Mouse (Mus musculus) MEL (cell line): Measurements from ENCODE around the gene Tead2.

ENCODE experiments used
- CTCF ChIP-seq, 3 experiments: IDR thresholded peaks in 2 of 3; conservative IDR thresholded peaks in 1 of 3; 2 replicates each; pipeline ENCODE4 v1.5.1; 2011 to 2012; ENCODE audit warnings: low read length in 3 of 3, low read depth in 2 of 3, mild to moderate bottlenecking in 2 of 3, improper control_type of control experiment in 1 of 3, inconsistent platforms in 1 of 3, mixed read lengths in 1 of 3, moderate library complexity in 1 of 3; ENCODE audit not compliant: control insufficient read depth in 1 of 3, insufficient read depth in 1 of 3, poor library complexity in 1 of 3, severe bottlenecking in 1 of 3
- EP300 ChIP-seq, 2 experiments: IDR thresholded peaks; 2 replicates each; pipeline ENCODE4 v1.6.1; 2011; ENCODE audit warnings: improper control_type of control experiment in 2 of 2, low read length in 2 of 2, low read depth in 1 of 2, mild to moderate bottlenecking in 1 of 2
- KAT2A ChIP-seq: conservative IDR thresholded peaks from 2 replicates; pipeline ENCODE4 v1.6.1; 2012; ENCODE audit warnings: low read depth, low read length, improper control_type of control experiment, inconsistent platforms
- MXI1 ChIP-seq: IDR thresholded peaks from 2 replicates; pipeline ENCODE4 v1.6.1; 2011; ENCODE audit warnings: mild to moderate bottlenecking, low read depth, low read length, improper control_type of control experiment
- SIN3A ChIP-seq: IDR thresholded peaks from 2 replicates; pipeline ENCODE4 v1.6.1; 2012; ENCODE audit warnings: low read length, improper control_type of control experiment, inconsistent platforms
- SMC3 ChIP-seq: IDR thresholded peaks from 2 replicates; pipeline ENCODE4 v1.6.1; 2011; ENCODE audit warnings: low read depth, low read length, improper control_type of control experiment
- TAL1 ChIP-seq: IDR thresholded peaks from 2 replicates; pipeline ENCODE4 v1.6.1; 2012; ENCODE audit warnings: mild to moderate bottlenecking, inconsistent platforms, low read length, moderate library complexity, mixed read lengths
- USF1 ChIP-seq: IDR thresholded peaks from 2 replicates; pipeline ENCODE4 v1.6.1; 2014; ENCODE audit warnings: low read depth, mild to moderate bottlenecking, inconsistent platforms, low read length, improper control_type of control experiment, moderate library complexity
- ZC3H11A ChIP-seq: IDR thresholded peaks from 2 replicates; pipeline ENCODE4 v1.6.1; 2012; ENCODE audit warnings: low read depth, mild to moderate bottlenecking, inconsistent platforms, low read length, improper control_type of control experiment
- ZKSCAN1 ChIP-seq: IDR thresholded peaks from 2 replicates; pipeline ENCODE4 v1.6.1; 2012; ENCODE audit warnings: low read depth, mild to moderate bottlenecking, inconsistent platforms, low read length, improper control_type of control experiment, moderate library complexity

DNA sequence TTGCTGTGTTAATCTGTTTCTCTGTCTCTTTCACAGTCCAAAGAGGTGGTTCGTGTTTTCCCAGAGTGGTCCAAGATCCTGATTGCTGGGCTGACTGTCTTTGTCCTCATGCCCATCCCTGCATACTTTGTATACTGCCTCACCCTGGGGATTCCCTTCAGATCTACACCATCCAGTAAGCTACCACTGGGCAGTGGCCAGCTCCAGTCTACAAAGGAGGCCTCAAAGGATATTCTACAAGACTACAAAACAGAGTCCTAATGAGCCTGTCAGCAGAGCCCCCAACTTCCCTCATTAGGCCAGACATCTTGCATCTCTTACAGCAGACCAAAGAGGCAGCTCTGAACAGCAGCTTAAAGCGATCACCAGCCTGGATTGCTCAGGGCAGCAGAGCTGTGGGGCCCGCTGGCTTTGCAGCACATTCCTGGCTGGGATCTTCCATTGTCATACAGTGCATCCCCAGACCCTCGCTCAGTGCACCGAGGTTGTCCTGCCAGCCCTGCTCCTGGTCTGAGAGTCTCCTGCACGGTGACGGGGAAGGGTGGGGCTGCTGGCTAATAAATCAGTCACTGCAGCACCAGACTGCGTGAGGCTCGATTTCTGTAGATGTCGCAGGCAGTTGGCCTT is 57.3 kb downstream of the Tead2 start:
- TF ChIP-seq ZC3H11A: no peak
- TF ChIP-seq CTCF (IDR thresholded peaks at IDR 0.05 in 2 of 3, conservative IDR thresholded peaks at IDR 0.05 in 1 of 3; ENCODE audit: control insufficient read depth in 1 of 3, insufficient read depth in 1 of 3, low read depth in 2 of 3, low read length in 3 of 3, poor library complexity in 1 of 3, severe bottlenecking in 1 of 3): no peak
- TF ChIP-seq USF1: no peak
- TF ChIP-seq SIN3A: no peak
- TF ChIP-seq EP300 (IDR thresholded peaks at IDR 0.05; ENCODE audit: low read depth in 1 of 2, low read length in 2 of 2): no peak
- TF ChIP-seq KAT2A: no peak
- no peak for TF ChIP-seq SMC3
- TF ChIP-seq ZKSCAN1: no peak
- no peak for TF ChIP-seq MXI1
- no peak for TF ChIP-seq TAL1
